Mouse (Mus musculus) embryonic facial prominence, embryonic 13.5 days (tissue): ENCODE measurements around the gene Lama4. TPM values are rescaled to one million over a fixed set of nuclear protein-coding genes. Genes with fewer than 3 reads are reported as not detected.

Experiments
- ATAC-seq: fragments of 200-750 bp; cut with Nextera tagmentation; 2 replicates; pipeline ENCODE4 v1.8.0; 2017; ENCODE audit warnings: low read depth; ENCODE audit not compliant: insufficient number of reproducible peaks, insufficient read depth, low FRiP score, low TSS enrichment
- H3K27ac ChIP-seq: fragments of 300-500 bp; sonication (generic); 2 replicates; pipeline ENCODE4 v1.5.1; 2015; ENCODE audit warnings: moderate library complexity, mild to moderate bottlenecking, inconsistent platforms
- H3K27me3 ChIP-seq: fragments of 300-500 bp; sonication (generic); 2 replicates; pipeline ENCODE4 v1.6.1; 2015; ENCODE audit warnings: mild to moderate bottlenecking, inconsistent platforms
- H3K36me3 ChIP-seq: fragments of 300-500 bp; sonication (generic); 2 replicates; pipeline ENCODE4 v1.6.1; 2015; ENCODE audit warnings: mild to moderate bottlenecking, inconsistent platforms
- H3K4me1 ChIP-seq: fragments of 300-500 bp; sonication (generic); 2 replicates; pipeline ENCODE4 v1.6.1; 2015; ENCODE audit warnings: inconsistent platforms
- H3K4me2 ChIP-seq: fragments of 300-500 bp; sonication (generic); 2 replicates; pipeline ENCODE4 v1.6.1; 2015; ENCODE audit warnings: moderate library complexity, mild to moderate bottlenecking, inconsistent platforms
- H3K4me3 ChIP-seq: fragments of 300-500 bp; sonication (generic); 2 replicates; pipeline ENCODE4 v1.5.1; 2015; ENCODE audit warnings: mild to moderate bottlenecking, inconsistent platforms
- H3K9ac ChIP-seq: fragments of 300-500 bp; sonication (generic); 2 replicates; pipeline ENCODE4 v1.6.1; 2015; ENCODE audit warnings: mild to moderate bottlenecking, inconsistent platforms
- H3K9me3 ChIP-seq: fragments of 300-500 bp; sonication (generic); 2 replicates; pipeline ENCODE4 v1.6.1; 2016; ENCODE audit warnings: inconsistent platforms
- WGBS: fragments of 180-500 bp; shearing (Covaris S2); methylation state at CpG from one replicate; pipeline ENCODE4 v1.1.7; 2015; ENCODE audit warnings: mixed read lengths; 5-methylcytosine and 5-hydroxymethylcytosine counted together
- polyA plus RNA-seq: library from polyadenylated mRNA; unstranded; fragments of >200 nt; fragmentation: Nextera tagmentation; extraction: Ambion mirVana; gene quantifications from 2 replicates; pipeline ENCODE4 v1.2.1, GENCODE M21; 2015

Lama4 gene
- polyA plus RNA-seq, 1 experiment from 2014 or later: 72.6 TPM

DNA sequence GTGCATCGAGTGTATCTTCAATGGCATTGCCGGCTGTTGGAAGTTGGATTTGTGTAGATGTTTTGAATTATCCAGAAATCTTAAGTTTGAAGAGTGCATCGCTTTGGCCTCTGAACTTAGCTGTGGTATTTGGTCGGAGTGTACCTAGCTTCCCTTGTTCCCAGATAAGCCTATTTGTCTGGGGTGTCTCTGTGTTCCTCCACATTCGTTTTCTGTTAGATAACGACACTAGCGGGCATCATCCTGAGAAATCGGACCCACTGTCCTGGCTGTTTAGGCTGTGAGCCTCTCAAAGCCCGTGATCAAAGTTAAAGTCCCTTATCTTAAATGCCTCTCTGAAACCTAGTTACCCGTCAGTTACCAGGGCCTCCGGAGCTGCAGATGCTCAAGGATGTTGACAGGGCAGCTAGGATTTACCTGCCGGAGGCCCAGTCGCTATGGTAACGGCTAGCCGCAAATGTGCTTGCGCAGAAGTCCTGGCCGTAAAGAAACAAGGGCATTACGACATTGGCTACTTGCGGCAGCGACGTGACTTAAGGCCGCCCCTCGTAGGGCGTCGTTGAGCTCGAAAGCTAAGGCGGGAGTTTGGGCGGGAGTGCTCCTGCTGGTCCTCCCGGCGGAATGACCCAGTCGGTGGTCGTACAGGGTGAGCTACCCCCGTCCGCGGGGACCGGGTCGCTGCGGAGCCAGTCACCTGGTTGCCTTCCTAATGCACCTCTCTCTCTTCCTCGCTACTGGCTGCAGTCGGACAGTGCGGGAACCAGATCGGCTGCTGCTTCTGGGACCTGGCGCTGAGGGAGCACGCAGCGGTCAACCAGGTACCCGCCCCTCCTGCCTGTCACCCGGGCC lies 168.4 kb downstream of the Lama4 start, which contains the start of the genes Fam229b and Tube1:
Gene Fam229b (minus strand): TSS at position 453 of the 849 bp plus-strand sequence.
Gene Tube1 (plus strand): TSS at position 515 of the 849 bp plus-strand sequence.
- WGBS: 4% methylated on average over 47 of the region's 47 CpGs
- peak within 1 kb of the TSS; percentile 23; the same call in 1 of the 2 replicates for H3K27ac ChIP-seq

DNA sequence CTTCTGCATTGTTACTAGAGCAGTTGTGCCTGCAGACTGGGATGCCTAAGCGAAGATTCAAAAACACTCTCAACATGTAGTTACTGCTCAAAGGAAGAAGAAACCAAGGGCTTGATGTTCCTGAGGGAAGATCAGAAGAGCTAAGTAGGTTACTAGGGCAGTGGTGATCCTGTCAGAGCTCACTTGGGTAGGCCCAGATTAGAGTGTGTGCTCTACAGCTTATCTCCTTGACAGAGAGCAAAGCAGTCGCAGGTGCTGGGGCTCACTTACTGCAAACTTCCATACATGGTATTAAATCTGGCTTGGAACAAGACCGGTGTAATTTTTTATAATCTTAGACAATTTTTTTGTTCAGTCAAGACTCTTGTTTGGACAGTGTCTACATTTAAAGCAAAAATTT lies 172.5 kb downstream of the Lama4 start:
- Histone ChIP-seq H3K4me3 (no peak overlapping the region), H3K27me3 (no peaks in the 10 kb centered on the region), H3K9ac (no peak overlapping the region), H3K4me1 (peaks cover 19% of the 10 kb centered on the region), H3K9me3 (no peaks in the 10 kb centered on the region), H3K27ac (no peak overlapping the region), H3K36me3 (peaks cover 45% of the 10 kb centered on the region), H3K4me2 (no peak overlapping the region)
- no peak for ATAC-seq
- WGBS: 99% methylated on average over 3 of the region's 3 CpGs

More for the DNA sequence above, 168.4 kb downstream of the Lama4 start, which contains the start of the genes Fam229b and Tube1:
- H3K4me1 ChIP-seq: peaks cover 19% of the 10 kb centered on the region
- peak within 1 kb of the TSS; percentile 84 for H3K9ac ChIP-seq
- peak within 1 kb of the TSS; percentile 82 for H3K4me2 ChIP-seq
- no peaks in the 10 kb centered on the region for H3K27me3 ChIP-seq
- H3K4me3 ChIP-seq: peak within 1 kb of the TSS; percentile 78
- H3K36me3 ChIP-seq: peaks cover 16% of the 10 kb centered on the region
- H3K9me3 ChIP-seq: no peaks in the 10 kb centered on the region
- peak; percentile 78 for ATAC-seq

- Histone ChIP-seq H3K27ac (no peak overlapping the region), H3K27me3 (no peaks in the 10 kb centered on the region), H3K4me1 (peaks cover 19% of the 10 kb centered on the region), H3K4me2 (no peak overlapping the region), H3K9ac (no peak overlapping the region), H3K9me3 (no peaks in the 10 kb centered on the region), H3K36me3 (peaks cover 53% of the 10 kb centered on the region), H3K4me3 (no peak overlapping the region)
- WGBS: 84% methylated on average over 6 of the region's 6 CpGs
- ATAC-seq: no peak
Observed at GRCm38 (mm10) chr10:39138761-39139160, 173.4 kb downstream of the Lama4 start.

GRCm38 (mm10) chr10:39140843-39141242 lies 175.5 kb downstream of the Lama4 start:
- no peaks in the 10 kb centered on the region for H3K9me3 ChIP-seq
- 87% methylated on average over 14 of the region's 14 CpGs for WGBS
- H3K4me2 ChIP-seq: no peak overlapping the region
- H3K27ac ChIP-seq: no peak overlapping the region
- H3K4me1 ChIP-seq: peaks cover 10% of the 10 kb centered on the region
- H3K9ac ChIP-seq: no peak overlapping the region
- no peak for ATAC-seq
- no peaks in the 10 kb centered on the region for H3K27me3 ChIP-seq
- H3K36me3 ChIP-seq: peaks cover 68% of the 10 kb centered on the region
- no peak overlapping the region for H3K4me3 ChIP-seq

- H3K27ac ChIP-seq: no peak overlapping the region
- peaks cover 6% of the 10 kb centered on the region for H3K4me1 ChIP-seq
- no peak overlapping the region for H3K9ac ChIP-seq
- no peaks in the 10 kb centered on the region for H3K27me3 ChIP-seq
- H3K36me3 ChIP-seq: peaks cover 73% of the 10 kb centered on the region
- no peak overlapping the region for H3K4me2 ChIP-seq
- no peak for ATAC-seq
- WGBS: 95% methylated on average over 2 of the region's 2 CpGs
- H3K4me3 ChIP-seq: no peak overlapping the region
- no peaks in the 10 kb centered on the region for H3K9me3 ChIP-seq
Observed at GRCm38 (mm10) chr10:39141401-39141800, 176.1 kb downstream of the Lama4 start.

DNA sequence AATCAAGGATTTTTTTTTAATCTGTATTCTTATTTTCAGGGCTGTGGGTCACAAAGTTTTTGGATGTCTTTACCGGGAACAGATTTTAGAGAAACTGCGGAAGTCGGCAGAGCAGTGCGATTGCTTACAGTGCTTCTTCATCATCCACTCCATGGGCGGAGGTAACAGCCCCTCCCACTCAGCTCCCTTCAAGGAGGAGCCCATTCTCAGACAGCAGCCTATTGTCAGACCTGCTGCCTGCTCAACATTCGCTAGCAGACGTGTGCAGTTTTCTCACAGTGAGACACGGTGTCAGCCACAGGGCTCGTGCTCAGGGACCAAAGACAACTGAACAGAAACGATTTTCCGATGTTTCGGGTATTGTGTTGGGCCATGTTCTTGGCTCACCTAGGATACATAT lies 176.9 kb downstream of the Lama4 start:
- Histone ChIP-seq H3K27ac (no peak overlapping the region), H3K9ac (no peak overlapping the region), H3K27me3 (no peaks in the 10 kb centered on the region), H3K36me3 (peaks cover 79% of the 10 kb centered on the region), H3K4me2 (no peak overlapping the region), H3K4me1 (no peaks in the 10 kb centered on the region), H3K9me3 (no peaks in the 10 kb centered on the region), H3K4me3 (no peak overlapping the region)
- ATAC-seq: no peak
- 86% methylated on average over 12 of the region's 12 CpGs for WGBS

GRCm38 (mm10) chr10:39156719-39157118 lies 191.4 kb downstream of the Lama4 start:
- Histone ChIP-seq H3K4me2 (no peak overlapping the region), H3K36me3 (no peaks in the 10 kb centered on the region), H3K4me3 (no peak overlapping the region), H3K4me1 (no peaks in the 10 kb centered on the region), H3K9ac (no peak overlapping the region), H3K27me3 (no peaks in the 10 kb centered on the region), H3K9me3 (no peaks in the 10 kb centered on the region), H3K27ac (no peak overlapping the region)
- ATAC-seq: no peak
- 63% methylated on average over 5 of the region's 5 CpGs for WGBS

DNA sequence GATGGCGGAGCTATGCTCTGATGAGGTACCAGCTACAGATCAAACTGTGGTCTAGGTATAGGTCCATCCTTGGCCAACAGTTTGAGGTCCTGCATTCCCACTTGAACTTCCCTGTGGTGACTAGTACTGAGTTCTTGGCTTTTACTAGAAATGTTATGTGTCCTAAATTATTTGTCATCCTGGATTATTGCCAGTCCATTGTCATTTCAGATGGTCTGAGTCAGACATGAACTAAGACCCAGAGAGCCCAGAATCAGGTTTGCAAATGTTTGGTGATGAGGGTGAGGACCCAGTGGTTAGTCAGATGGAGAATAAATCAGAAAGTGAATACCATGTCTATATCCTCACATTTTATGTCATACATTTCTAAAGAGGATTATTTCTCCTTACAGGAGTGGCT lies 192.0 kb downstream of the Lama4 start:
- ATAC-seq: no peak
- no peak overlapping the region for H3K4me2 ChIP-seq
- H3K4me3 ChIP-seq: no peak overlapping the region
- H3K9me3 ChIP-seq: no peaks in the 10 kb centered on the region
- WGBS: 96% methylated on average over 1 of the region's 1 CpGs
- H3K4me1 ChIP-seq: no peaks in the 10 kb centered on the region
- no peaks in the 10 kb centered on the region for H3K36me3 ChIP-seq
- H3K27me3 ChIP-seq: no peaks in the 10 kb centered on the region
- no peak overlapping the region for H3K27ac ChIP-seq
- no peak overlapping the region for H3K9ac ChIP-seq

GRCm38 (mm10) chr10:39158306-39158705 lies 193.0 kb downstream of the Lama4 start:
- no peak overlapping the region for H3K27ac ChIP-seq
- ATAC-seq: no peak
- no peak overlapping the region for H3K4me2 ChIP-seq
- no peaks in the 10 kb centered on the region for H3K36me3 ChIP-seq
- no peaks in the 10 kb centered on the region for H3K27me3 ChIP-seq
- no peak overlapping the region for H3K4me3 ChIP-seq
- no peak overlapping the region for H3K9ac ChIP-seq
- 58% methylated on average over 12 of the region's 12 CpGs for WGBS
- H3K4me1 ChIP-seq: 0 out of 2 replicates have a peak, but pooled peaks cover 4% of the 10 kb centered on the region
- H3K9me3 ChIP-seq: no peaks in the 10 kb centered on the region

Other genes starting within 250 kb of the Lama4 start
- gene Rfpl4b, start 143.7 kb upstream of the Lama4 start, polyA plus RNA-seq: not detected in 2 replicates
- gene Fam229b, start 168.4 kb downstream of the Lama4 start, polyA plus RNA-seq: 15.1 and 18.7 TPM in 2 replicates
- 19.3 and 19.6 TPM in 2 replicates for gene Tube1, start 168.5 kb downstream of the Lama4 start, polyA plus RNA-seq
- 0.51 and 0.58 TPM in 2 replicates for gene Ccn6, start 198.3 kb downstream of the Lama4 start, polyA plus RNA-seq